Mouse (Mus musculus): Measurements from ENCODE around the gene Tpst1. TPM values are rescaled to one million over a fixed set of nuclear protein-coding genes. Genes with fewer than 3 reads are reported as not detected.

Gene Tpst1
- total RNA-seq, 2 experiments from 2014 or later = 6.9 to 8.3 TPM

Other genes starting within 250 kb of the Tpst1 start
- gene Sumf2, start 226.3 kb upstream of the Tpst1 start, total RNA-seq (2021) = 10 to 100 TPM; 10.3 to 11.9 TPM
- 1,000 to 10,000 TPM; 1,175 to 1,318 TPM for gene Chchd2, start 185.9 kb upstream of the Tpst1 start, total RNA-seq (2021)
- under 1 TPM; 0.46 to 0.69 TPM for gene Zbed5, start 177.6 kb upstream of the Tpst1 start, total RNA-seq (2021)
- 10 to 100 TPM; 14.3 to 14.7 TPM for gene Phkg1, start 174.8 kb upstream of the Tpst1 start, total RNA-seq (2021)
- 1 to 10 TPM in 1 of 2 experiments, under 1 TPM in 1; 0.45 to 1.1 TPM for gene Nupr1l, start 164.8 kb upstream of the Tpst1 start, total RNA-seq (2021)
- 10 to 100 TPM; 14.6 to 18.4 TPM for gene Vkorc1l1, start 131.4 kb upstream of the Tpst1 start, total RNA-seq (2021)
- 10 to 100 TPM; 14.1 TPM for gene Gusb, start 70.3 kb upstream of the Tpst1 start, total RNA-seq (2021)
- 1 to 10 TPM; 4.6 to 5.0 TPM for gene Asl, start 44.1 kb upstream of the Tpst1 start, total RNA-seq (2021)
- gene Crcp, start 44.0 kb upstream of the Tpst1 start, total RNA-seq (2021) = 10 to 100 TPM; 13.8 to 14.8 TPM
- gene Kctd7, start 71.5 kb downstream of the Tpst1 start, total RNA-seq (2021) = 1 to 10 TPM; 1.9 to 3.0 TPM
- 10 to 100 TPM; 23.4 to 24.9 TPM for gene Rabgef1, start 98.5 kb downstream of the Tpst1 start, total RNA-seq (2021)
- 10 to 100 TPM; 37.1 to 39.8 TPM for gene Tmem248, start 143.8 kb downstream of the Tpst1 start, total RNA-seq (2021)
- 10 to 100 TPM; 52.0 to 55.9 TPM for gene Sbds, start 182.2 kb downstream of the Tpst1 start, total RNA-seq (2021)
- gene Tyw1, start 182.3 kb downstream of the Tpst1 start, total RNA-seq (2021) = 1 to 10 TPM; 6.4 to 9.1 TPM